Mouse (Mus musculus) left cerebral cortex, adult 2 months (tissue): ENCODE measurements around the gene Pacs1. TPM values are rescaled to one million over a fixed set of nuclear protein-coding genes. Genes with fewer than 3 reads are reported as not detected.
"Not testable (repeated sequence)": the region's sequence is repeated elsewhere in the genome, so short reads cannot be mapped to it uniquely, and the experiment has no call there.

ENCODE experiments used
- DNase-seq, 2 experiments: peaks; one replicate each; pipeline ENCODE4 v3.0.0; 2021 to 2022; ENCODE audit warnings: low spot score in 2 of 2, mixed read lengths in 1 of 2; ENCODE audit errors: extremely low spot score in 1 of 2
- H3K27ac ChIP-seq: fragments of 200-600 bp; 2 replicates; pipeline ENCODE4 v1.8.1; 2022
- H3K4me3 ChIP-seq: fragments of 200-600 bp; 2 replicates; pipeline ENCODE4 v1.8.1; 2022
- CTCF ChIP-seq: fragments of 200-600 bp; IDR thresholded peaks from 2 replicates; pipeline ENCODE4 v1.8.1; 2022; ENCODE audit warnings: antibody characterized with exemption, mild to moderate bottlenecking, moderate library complexity
- intact Hi-C: fragments of 180-260 bp; cut with DNase I; formaldehyde crosslinking; loops from one replicate; pipeline ENCODE4 v1.15.1; 2025
- total RNA-seq, 2 experiments: library from RNA; stranded (reverse); gene quantifications; 2 replicates each; pipeline ENCODE4 v1.2.3; 2021

The Pacs1 gene
- total RNA-seq, 2 experiments from 2014 or later, result 57.5 to 61.2 TPM

- intact Hi-C loops, result no loop called here
- Histone ChIP-seq H3K27ac (no peak overlapping the region), H3K4me3 (no peak overlapping the region)
- no peak for TF ChIP-seq CTCF
- DNase-seq, result no peak
These were observed 5.9 kb downstream of the Pacs1 start for GRCm38 (mm10) chr19:5267015-5267414.

- no peak for DNase-seq
- intact Hi-C loops, result no loop called here
- no peak for TF ChIP-seq CTCF
- Histone ChIP-seq H3K4me3 (no peak overlapping the region), H3K27ac (no peak overlapping the region)
These were observed 15.8 kb downstream of the Pacs1 start for GRCm38 (mm10) chr19:5257140-5257539.

- intact Hi-C loops, H3K27ac ChIP-seq, DNase-seq, H3K4me3 ChIP-seq: not testable (repeated sequence)
These were observed 35.9 kb downstream of the Pacs1 start for GRCm38 (mm10) chr19:5236981-5237380.

DNA sequence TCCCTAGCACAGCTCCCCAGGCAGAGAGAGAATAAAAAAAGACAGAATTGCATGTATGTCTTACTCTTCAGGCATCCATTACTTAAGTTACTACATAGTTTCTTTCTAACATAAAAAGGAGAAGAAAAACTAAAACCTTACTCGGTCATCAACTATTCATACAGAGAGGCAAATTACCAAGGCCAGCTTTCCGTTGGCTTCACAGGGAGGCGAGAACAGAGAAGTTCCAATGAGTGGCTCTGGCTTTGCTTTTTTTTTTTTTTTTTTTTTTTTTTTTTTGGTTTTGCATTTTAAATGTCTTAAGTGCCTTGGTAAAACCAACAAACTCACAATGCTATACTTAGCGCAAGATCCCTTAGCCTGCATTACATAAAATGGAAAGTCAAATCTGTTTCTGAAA, 40.2 kb downstream of the Pacs1 start:
- intact Hi-C loops, result no loop called here
- Histone ChIP-seq H3K4me3 (no peak overlapping the region), H3K27ac (peak overlapping the region; percentile 61)
- TF ChIP-seq CTCF, result no peak
- no peak for DNase-seq

- H3K4me3 ChIP-seq, result no peak overlapping the region
- TF ChIP-seq CTCF, result no peak
- no peak overlapping the region for H3K27ac ChIP-seq
- intact Hi-C loops, result no loop called here
- no peak for DNase-seq
These were observed 42.8 kb downstream of the Pacs1 start for GRCm38 (mm10) chr19:5230110-5230509.

DNA sequence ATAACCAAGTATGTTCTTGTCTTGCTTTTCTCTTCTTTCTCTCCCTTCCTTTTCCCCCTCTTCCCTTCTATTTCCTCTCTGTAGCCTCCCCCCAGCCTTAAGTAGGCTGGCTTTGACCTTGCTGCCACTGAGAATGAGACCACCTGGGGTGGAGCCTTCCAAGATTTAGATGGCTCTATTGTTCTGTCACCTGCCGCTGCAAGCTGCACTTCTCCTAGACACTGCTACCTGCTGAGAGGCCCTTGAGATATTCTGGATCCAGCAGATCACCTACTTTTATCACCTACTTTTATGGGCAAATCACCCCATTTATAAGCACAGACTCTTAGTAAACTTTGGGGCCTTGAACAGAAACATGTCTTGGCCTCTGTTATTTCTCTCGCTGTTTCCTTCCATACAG, 48.3 kb downstream of the Pacs1 start:
- H3K27ac ChIP-seq, result no peak overlapping the region
- no peak for TF ChIP-seq CTCF
- intact Hi-C loops, result no loop called here
- no peak overlapping the region for H3K4me3 ChIP-seq
- DNase-seq, result no peak

- intact Hi-C loops, result no loop called here
- TF ChIP-seq CTCF, result no peak
- no peak for DNase-seq
- Histone ChIP-seq H3K4me3 (no peak overlapping the region), H3K27ac (no peak overlapping the region)
These were observed 48.8 kb downstream of the Pacs1 start for GRCm38 (mm10) chr19:5224077-5224476.

DNA sequence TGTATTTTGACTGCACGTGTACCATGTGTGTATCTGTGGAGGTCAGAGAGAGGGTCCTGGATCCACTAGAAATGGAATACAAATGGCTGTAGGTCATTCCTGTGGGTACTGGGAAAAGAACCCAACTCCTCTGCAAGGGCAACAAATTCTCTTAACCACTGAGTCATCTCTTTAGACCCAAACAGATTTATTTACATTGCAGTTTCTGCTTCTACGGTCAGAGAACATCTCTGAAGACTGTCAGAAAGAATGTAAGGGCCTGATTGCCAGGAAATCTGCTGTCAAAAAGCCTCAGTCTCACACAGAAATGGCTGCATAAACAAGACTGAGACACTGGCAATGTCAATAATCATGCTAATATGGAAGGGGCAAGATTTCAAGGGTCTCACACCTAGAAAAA, 51.0 kb downstream of the Pacs1 start:
- intact Hi-C loops, result no loop called here
- Histone ChIP-seq H3K27ac (no peak overlapping the region), H3K4me3 (no peak overlapping the region)
- no peak for TF ChIP-seq CTCF
- no peak for DNase-seq

DNA sequence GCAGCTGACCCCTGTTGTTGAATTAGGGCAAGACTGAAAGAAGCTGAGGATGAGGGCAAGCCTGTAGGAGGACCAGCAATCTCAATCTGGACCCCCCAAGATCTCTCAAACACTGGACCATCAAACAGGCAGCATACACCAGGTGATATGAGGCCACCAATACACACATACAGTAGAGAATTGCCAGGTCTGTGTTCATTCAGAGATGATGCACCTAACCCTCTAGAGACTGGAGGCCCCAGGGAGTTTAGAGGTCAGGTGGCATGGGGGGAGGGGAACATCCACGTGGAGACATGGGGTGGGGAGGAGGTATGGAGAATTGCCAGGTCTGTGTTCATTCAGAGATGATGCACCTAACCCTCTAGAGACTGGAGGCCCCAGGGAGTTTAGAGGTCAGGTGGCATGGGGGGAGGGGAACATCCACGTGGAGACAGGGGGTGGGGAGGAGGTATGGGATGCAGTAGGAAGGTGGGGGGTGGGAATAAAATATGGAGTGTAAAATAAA, 51.6 kb downstream of the Pacs1 start:
- H3K27ac ChIP-seq, H3K4me3 ChIP-seq, DNase-seq, intact Hi-C loops: not testable (repeated sequence)

DNA sequence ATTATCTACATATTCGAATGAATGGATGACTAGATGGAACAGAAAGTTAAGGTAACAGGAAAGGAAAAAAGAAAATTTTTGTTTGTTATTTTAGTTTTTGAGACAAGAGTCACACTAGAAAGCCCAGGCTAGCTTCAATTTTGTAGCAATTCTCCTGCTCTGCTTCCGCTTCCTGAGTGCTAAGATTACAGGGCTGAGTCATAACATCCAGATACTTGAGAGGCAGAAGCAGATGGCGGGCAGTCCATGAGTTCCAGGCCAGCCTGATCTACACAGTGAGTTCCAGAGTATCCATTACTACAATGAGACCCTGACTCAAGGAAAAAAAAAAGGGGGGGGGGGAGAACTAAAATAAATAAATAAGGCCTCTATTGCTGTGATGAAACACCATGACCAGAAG, 52.5 kb downstream of the Pacs1 start:
- no peak overlapping the region for H3K27ac ChIP-seq
- TF ChIP-seq CTCF, result no peak
- intact Hi-C loops, result no loop called here
- DNase-seq, result no peak
- H3K4me3 ChIP-seq, result no peak overlapping the region

DNA sequence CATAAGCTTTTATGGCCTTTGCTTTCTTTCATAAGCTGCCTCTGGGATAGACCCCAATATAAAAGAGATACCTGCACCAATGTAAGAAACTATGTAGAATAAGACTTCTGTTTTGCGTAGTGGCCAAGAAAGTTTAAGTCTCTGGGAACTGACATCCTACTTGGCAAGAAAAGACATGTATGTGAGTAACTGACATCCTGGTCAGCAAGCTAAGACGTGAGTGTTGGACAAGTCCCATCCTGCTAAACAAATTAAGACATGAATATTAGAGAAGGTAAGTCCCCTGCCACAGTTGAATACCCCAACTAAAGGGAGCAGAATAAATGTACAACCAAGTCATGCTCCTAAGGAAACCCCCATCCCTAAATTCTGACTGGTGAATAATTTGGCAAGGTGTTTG, 71.2 kb downstream of the Pacs1 start:
- DNase-seq, result no peak
- Histone ChIP-seq H3K27ac (no peak overlapping the region), H3K4me3 (no peak overlapping the region)
- intact Hi-C loops, result no loop called here
- no peak for TF ChIP-seq CTCF

DNA sequence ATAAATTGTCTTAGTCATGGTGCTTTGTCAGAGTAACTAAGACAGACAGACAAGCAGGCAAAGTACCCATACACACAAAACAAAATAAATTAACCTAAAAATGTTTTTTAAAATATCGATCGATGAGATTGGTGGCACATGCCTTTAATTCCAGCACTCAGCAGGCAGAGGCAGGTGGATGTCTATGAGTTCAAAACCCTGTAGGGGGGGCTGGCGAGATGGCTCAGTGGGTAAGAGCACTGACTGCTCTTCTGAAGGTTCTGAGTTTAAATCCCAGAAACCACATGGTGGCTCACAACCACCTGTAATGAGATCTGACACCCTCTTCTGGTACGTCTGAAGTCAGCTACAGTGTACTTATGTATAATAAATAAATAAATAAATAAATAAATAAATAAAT, 72.3 kb downstream of the Pacs1 start:
- DNase-seq, H3K27ac ChIP-seq, H3K4me3 ChIP-seq, intact Hi-C loops: not testable (repeated sequence)

- no peak overlapping the region for H3K27ac ChIP-seq
- intact Hi-C loops, result loop anchor here (10.0 kb wide), 1 partner anchor 146 kb away; the partner anchor contains the start of gene Cst6
- no peak for TF ChIP-seq CTCF
- DNase-seq, result no peak
- H3K4me3 ChIP-seq, result no peak overlapping the region
These were observed 74.4 kb downstream of the Pacs1 start for GRCm38 (mm10) chr19:5198553-5198952.
